Mouse (Mus musculus): ENCODE results near the gene Blm.
"Not testable (repeated sequence)": the region's sequence is repeated elsewhere in the genome, so short reads cannot be mapped to it uniquely, and the experiment has no call there.

The Blm gene

GRCm38 (mm10) chr7:80534291-80535008, 469 bp downstream of the Blm start:
- DNase-seq (ENCODE audit: low spot score) = no peak

DNA sequence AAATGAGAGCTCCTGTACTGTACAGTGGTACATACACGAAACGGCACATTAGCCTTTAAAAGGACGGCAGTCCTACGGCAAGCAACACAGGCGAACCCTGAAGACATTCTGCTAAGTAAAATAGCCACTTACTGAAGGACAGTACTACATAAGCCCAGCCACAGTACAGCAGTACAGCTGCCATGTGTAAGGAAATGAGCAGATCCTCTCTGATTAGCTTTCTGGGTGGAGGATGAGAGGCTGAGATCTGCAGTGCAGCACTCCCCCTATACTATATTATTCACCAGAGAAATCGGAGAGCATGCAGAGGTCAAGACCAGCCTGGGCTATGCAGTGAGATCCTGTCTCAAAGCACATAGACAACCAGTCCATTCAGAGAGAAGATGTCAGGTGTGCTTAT, 3.8 kb downstream of the Blm start:
- DNase-seq (ENCODE audit: low spot score) = no peak

- DNase-seq (ENCODE audit: low spot score) = no peak
These were observed 4.3 kb downstream of the Blm start for GRCm38 (mm10) chr7:80530646-80531045.

- DNase-seq (ENCODE audit: low spot score) = no peak
These were observed 8.2 kb downstream of the Blm start for GRCm38 (mm10) chr7:80526698-80527097.

- DNase-seq (ENCODE audit: low spot score) = no peak
These were observed 22.4 kb downstream of the Blm start for GRCm38 (mm10) chr7:80512408-80513085.

DNA sequence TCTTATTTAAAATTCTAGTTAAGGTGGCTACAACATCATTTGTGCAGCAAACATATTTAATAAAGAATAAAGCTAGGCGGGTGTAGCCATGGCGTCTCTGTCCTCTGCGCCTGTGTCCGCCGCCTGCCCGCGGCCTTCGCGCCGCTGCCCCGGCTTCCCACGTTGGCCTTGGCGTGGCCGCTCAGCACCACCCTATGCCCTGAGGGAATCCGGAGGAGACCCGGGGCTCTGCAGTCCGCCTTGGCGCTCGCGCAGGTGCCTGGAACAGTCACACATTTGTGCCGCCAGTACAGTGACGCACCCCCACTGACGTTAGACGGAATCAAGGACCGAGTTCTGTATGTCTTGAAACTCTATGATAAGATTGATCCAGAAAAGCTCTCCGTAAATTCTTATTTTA, 27.2 kb downstream of the Blm start:
- DNase-seq (ENCODE audit: low spot score) = not testable (repeated sequence)

- no peak for DNase-seq (ENCODE audit: low spot score)
These were observed 28.9 kb downstream of the Blm start for GRCm38 (mm10) chr7:80506007-80506406.

- DNase-seq (ENCODE audit: low spot score) = no peak
These were observed 30.0 kb downstream of the Blm start for GRCm38 (mm10) chr7:80504920-80505319.

DNA sequence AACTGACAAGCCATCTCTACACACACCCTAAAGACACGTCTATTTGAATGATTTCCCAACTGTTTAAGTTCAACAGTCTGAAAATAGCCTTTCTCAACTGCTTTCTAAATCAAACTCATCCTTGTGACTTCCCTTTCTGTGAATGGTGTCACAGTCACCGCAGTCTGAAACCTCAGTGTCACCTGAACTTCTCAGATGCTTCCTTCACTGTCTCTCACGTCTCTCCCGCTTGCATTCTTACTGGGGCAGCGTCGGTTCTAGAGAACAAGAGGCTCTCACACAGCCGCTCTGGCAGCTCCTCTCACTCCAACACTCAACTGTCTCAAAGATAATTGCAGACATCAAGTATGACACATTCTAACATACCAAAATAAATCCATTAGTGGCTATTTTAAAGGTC, 33.9 kb downstream of the Blm start:
- DNase-seq (ENCODE audit: low spot score) = no peak

DNA sequence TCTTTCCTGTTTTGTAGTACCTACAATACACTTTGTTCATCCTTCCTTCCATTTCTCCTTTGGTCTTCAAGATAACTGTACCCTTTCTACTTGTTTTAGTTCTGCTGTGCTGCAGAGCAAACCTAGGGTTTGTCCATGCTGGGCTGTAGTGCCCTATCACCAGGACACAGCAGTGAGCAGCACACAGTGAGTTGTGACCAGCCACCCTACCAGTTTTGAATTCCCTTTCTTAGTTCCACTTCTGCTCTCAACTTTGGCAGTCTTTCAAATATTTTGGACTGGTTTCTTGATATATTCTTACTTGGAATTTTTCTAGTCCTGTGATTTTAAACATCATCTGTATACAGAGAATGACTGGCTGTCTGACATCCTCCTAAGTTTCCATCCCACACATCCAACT, 34.8 kb downstream of the Blm start:
- no peak for DNase-seq (ENCODE audit: low spot score)

DNA sequence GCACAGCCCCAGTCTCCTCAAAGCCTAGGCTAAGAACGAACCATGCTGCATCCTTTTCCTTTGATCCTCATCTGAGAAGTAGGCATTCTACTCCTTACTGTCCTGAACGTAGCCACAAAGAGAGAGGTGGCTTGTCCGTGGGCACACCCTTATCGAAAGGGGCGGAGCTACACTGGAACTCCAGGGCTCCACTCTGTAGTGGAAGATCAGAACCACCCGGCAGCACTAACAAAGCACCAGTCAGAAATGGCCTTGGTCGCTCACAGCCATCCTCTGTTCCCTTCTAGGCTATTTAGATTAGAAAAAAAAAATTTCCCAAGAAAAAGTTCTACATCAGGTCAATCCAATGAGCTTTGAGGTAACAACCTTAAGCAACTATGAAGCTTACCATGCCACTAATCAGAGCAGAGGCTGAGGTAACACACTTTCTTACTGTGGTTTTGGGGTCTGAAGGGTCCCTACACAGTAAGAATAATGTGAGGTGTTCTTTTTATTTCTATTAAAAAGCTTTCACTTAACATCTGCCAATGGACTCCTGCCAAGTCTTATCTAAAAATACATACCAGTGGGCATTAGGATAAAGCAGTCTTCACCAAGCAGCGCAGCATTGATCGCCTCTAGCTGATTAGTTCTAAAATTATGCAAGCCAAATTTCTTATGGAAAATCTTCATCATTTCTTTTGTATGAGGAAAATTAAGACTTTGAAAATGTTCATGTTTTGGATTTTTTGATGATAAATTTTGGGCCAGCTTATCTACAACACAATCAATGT, 35.5 kb downstream of the Blm start:
- DNase-seq (ENCODE audit: low spot score) = peak; percentile 18

DNA sequence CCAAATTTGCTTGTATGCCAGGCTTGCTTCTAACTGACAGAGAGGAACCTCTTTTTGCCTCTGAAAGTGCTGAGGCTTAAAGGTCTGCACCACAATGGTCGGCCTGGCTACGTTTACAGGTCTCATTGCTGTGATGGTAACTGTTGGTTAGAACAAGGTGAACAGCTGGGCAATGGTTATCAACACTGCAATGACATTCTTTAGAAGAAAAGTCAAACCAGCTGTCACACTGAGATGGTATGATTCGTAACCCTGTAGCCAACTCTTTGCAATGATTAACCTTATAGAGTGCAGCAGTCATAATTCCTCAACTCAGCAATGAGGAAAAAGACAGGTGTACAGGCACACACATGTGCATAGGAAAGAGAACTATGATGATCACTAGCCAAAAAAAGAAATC, 38.3 kb downstream of the Blm start:
- no peak for DNase-seq (ENCODE audit: low spot score)

- no peak for DNase-seq (ENCODE audit: low spot score)
These were observed 39.7 kb downstream of the Blm start for GRCm38 (mm10) chr7:80495210-80495609.

- no peak for DNase-seq (ENCODE audit: low spot score)
These were observed 42.9 kb downstream of the Blm start for GRCm38 (mm10) chr7:80491995-80492394.

DNA sequence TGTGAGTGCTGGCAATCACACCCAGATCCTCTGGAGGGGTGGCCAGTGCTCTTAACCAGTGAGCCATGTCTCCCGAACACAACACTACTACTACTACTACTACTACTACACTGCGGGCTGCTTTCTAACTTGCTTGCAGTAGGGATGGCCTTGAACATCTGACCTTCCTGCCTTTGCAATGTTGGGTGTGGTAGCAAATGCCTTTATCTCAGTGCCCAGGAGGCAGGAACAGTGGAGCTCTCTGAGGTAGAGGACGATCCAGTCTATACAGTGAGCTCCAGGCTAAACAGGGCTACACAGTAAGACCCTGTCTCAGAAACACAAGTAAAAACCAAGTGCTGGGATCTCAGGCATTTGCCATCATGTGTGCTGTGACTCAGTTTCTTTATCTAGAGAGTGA, 43.8 kb downstream of the Blm start:
- no peak for DNase-seq (ENCODE audit: low spot score)

DNA sequence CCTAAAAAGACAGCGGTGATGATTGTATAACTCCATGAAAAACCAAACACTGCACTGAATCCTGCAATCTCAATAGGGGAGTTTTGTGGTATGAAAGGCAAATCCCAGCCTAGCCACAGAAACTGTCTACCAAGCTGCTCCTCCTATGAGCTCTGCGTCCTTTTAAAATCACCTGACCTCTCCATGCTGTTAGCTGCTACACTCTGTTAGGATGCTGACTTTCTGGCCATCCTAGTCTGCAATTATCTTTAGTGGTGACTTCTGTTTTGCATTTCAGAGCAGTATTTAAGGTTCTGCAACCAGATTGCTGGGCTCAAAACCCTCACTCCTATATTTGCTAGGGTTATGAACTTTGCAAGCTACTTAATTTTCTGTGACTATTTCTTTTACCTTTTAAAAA, 44.6 kb downstream of the Blm start:
- no peak for DNase-seq (ENCODE audit: low spot score)

GRCm38 (mm10) chr7:80489445-80489844, 45.5 kb downstream of the Blm start:
- DNase-seq (ENCODE audit: low spot score) = no peak

DNA sequence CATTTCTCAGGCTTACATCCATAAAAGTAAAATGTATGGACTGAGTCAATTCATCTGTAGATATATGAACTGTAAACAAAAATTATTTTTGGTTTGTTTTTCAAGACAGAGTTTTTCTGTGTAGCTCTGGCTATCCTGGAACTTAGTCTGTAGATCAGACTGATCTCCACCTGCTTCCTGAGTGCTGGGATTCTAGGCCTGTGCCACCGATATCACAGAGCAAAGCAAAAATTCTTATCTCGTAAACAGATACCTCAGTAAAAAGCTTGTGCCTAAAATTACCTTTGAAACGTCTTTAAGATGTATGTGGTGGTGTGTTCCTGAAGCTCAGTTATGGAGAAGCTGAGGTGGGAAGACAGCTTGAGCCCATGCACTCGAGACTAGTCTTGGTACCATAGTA, 47.7 kb downstream of the Blm start:
- DNase-seq (ENCODE audit: low spot score) = no peak

GRCm38 (mm10) chr7:80480097-80480496, 54.8 kb downstream of the Blm start:
- DNase-seq (ENCODE audit: low spot score) = no peak

- no peak for DNase-seq (ENCODE audit: low spot score)
These were observed 61.1 kb downstream of the Blm start for GRCm38 (mm10) chr7:80473837-80474236.

- no peak for DNase-seq (ENCODE audit: low spot score)
These were observed 66.1 kb downstream of the Blm start for GRCm38 (mm10) chr7:80468851-80469250.

DNA sequence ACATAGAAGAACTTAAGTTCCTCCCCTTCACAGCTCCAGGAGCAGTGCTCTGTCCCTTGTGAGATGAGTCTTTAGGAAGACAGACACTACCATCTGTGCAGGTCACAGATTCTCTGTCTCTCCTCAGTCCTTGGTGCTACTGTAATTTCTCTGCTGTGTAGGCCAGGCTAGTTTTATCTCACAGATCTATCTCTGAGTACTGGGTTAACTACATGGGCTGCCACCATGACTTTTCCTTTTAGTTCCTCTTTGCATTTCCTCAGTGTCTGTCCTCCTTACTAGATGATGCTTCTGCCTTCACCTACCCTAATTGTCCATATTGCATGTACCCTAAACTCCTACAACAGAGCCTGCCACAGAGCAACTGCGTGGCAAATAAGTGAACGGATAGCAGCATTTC, 67.6 kb downstream of the Blm start:
- no peak for DNase-seq (ENCODE audit: low spot score)

DNA sequence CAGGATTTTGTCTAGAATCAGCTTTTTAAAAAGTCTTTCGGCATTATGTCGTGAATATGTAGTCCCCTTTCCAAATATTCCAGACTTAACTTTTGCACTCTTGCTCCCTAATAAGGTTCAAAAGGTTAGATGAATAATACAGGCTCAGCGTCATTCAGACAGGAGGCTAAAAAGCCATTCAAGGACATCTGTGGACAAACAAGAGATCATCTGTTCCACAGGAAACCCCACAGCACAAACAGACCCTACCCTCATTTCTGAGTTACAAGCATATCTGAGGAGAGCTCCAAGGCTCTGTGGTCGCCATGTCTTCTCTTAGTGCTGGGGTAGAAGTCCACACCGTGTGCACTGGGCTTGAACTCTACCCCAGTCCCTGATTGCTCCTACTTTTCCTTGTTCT, 70.1 kb downstream of the Blm start:
- no peak for DNase-seq (ENCODE audit: low spot score)

All from ovary, adult 18-20 months (tissue).